ENCODE assay signal across 16 mouse cellular contexts in genomic region chr16:25587879-25588347, GRCm38 (mm10).
DNase-seq lines count a peak whose midpoint lies in the region; ATAC-seq and TF ChIP-seq lines count a peak whose summit lies in the region.
"Had no signal": no experiment of that assay in that cellular context is flagged by ENCODE, and none has a peak within 500 bp of the region (broad histone marks: within the 10 kb centered on the region; RNA-seq: fewer than 3 reads in every experiment).

No protein-coding gene starts in this region.

- no peak overlapping the region for H3K27ac ChIP-seq in embryonic facial prominence, embryonic 14.5 days (replicated peaks; ENCODE audit: low read depth, low read length)
- H3K27ac ChIP-seq in embryonic facial prominence, embryonic 10.5 days (replicated peaks), result no peak overlapping the region
- peak overlapping the region; percentile 23; the same call in 1 of the 2 replicates for H3K27ac ChIP-seq in layer of hippocampus, adult 2 months
- H3K27ac ChIP-seq: embryonic facial prominence, embryonic 15.5 days; heart, adult 2 months; kidney, postnatal 0 days; liver, embryonic 14.5 days had no signal

- H3K9me3 ChIP-seq in embryonic facial prominence, embryonic 14.5 days (ENCODE audit: control insufficient read depth, low read length), result no peaks in the 10 kb centered on the region
- H3K9me3 ChIP-seq in embryonic facial prominence, embryonic 10.5 days, result no peaks in the 10 kb centered on the region
- H3K9me3 ChIP-seq: embryonic facial prominence, embryonic 15.5 days had no signal

- no peaks in the 10 kb centered on the region for H3K36me3 ChIP-seq in embryonic facial prominence, embryonic 14.5 days (ENCODE audit: control insufficient read depth, insufficient read depth, low read length)
- no peaks in the 10 kb centered on the region for H3K36me3 ChIP-seq in embryonic facial prominence, embryonic 10.5 days (replicated peaks)
- H3K36me3 ChIP-seq: embryonic facial prominence, embryonic 15.5 days had no signal

- WGBS in embryonic facial prominence, embryonic 14.5 days, result 73% methylated on average over 10 of the region's 10 CpGs
- WGBS in embryonic facial prominence, embryonic 10.5 days, result 89% methylated on average over 10 of the region's 10 CpGs

- no peak overlapping the region for H3K4me2 ChIP-seq in embryonic facial prominence, embryonic 14.5 days (ENCODE audit: low read depth, low read length)
- H3K4me2 ChIP-seq: embryonic facial prominence, embryonic 15.5 days had no signal

- H3K27me3 ChIP-seq in embryonic facial prominence, embryonic 14.5 days (replicated peaks; ENCODE audit: control insufficient read depth, insufficient read depth, low read length), result no peaks in the 10 kb centered on the region
- 0 out of 2 replicates have a peak, but pooled peaks cover 4% of the 10 kb centered on the region for H3K27me3 ChIP-seq in embryonic facial prominence, embryonic 10.5 days (replicated peaks; ENCODE audit: low read depth, poor library complexity, severe bottlenecking)
- H3K27me3 ChIP-seq: embryonic facial prominence, embryonic 15.5 days had no signal

- no peak overlapping the region for H3K4me3 ChIP-seq in embryonic facial prominence, embryonic 14.5 days (ENCODE audit: low read depth, low read length)
- no peak overlapping the region for H3K4me3 ChIP-seq in embryonic facial prominence, embryonic 10.5 days
- H3K4me3 ChIP-seq in layer of hippocampus, adult 2 months, result no peak overlapping the region
- H3K4me3 ChIP-seq: embryonic facial prominence, embryonic 15.5 days; heart, adult 2 months had no signal

- peak; percentile 7 for DNase-seq in embryonic facial prominence, embryonic 14.5 days (ENCODE audit: low spot score)
- no peak for DNase-seq in embryonic facial prominence, embryonic 10.5 days (ENCODE audit: low spot score)
- peak; percentile 25 to 49 for DNase-seq in layer of hippocampus, adult 2 months (ENCODE audit: low spot score in 2 of 2)
- DNase-seq in right cerebral cortex, adult 18-20 months, result peak; percentile 52
- DNase-seq in urinary bladder, adult 2 months (ENCODE audit: low spot score), result no peak
- no peak for DNase-seq in ovary, postnatal 36 days (ENCODE audit: low spot score)
- DNase-seq: adrenal gland, adult 2 months; cerebellum, postnatal 25 days; heart, adult 2 months; heart, postnatal 14 days; lung, postnatal 10 days had no signal

- ATAC-seq in embryonic facial prominence, embryonic 14.5 days (ENCODE audit: low read depth), result no peak
- peak; percentile 57 for ATAC-seq in activated CD4-positive, CD25-positive, alpha-beta regulatory T cell, adult 4 months
- ATAC-seq in erythroid progenitor cell, adult 5-6 weeks (replicated peaks; ENCODE audit: low FRiP score, poor library complexity, severe bottlenecking), result no peak

- TF ChIP-seq CTCF in layer of hippocampus, adult 2 months (conservative IDR thresholded peaks at IDR 0.05), result no peak

- 0 out of 2 replicates have a peak, but pooled peaks cover 4% of the 10 kb centered on the region for H3K4me1 ChIP-seq in embryonic facial prominence, embryonic 14.5 days (ENCODE audit: control insufficient read depth, insufficient read depth, low read length)
- no peaks in the 10 kb centered on the region for H3K4me1 ChIP-seq in embryonic facial prominence, embryonic 10.5 days
- H3K4me1 ChIP-seq: embryonic facial prominence, embryonic 15.5 days had no signal

- no peak overlapping the region for H3K9ac ChIP-seq in embryonic facial prominence, embryonic 14.5 days (ENCODE audit: low read depth, low read length)
- H3K9ac ChIP-seq: embryonic facial prominence, embryonic 15.5 days; liver, embryonic 14.5 days had no signal

Comparison
In these comparisons a context has a peak if more than half of its experiments do, and no peak if none do; other contexts are left out.
1. DNase-seq: peak in embryonic facial prominence, embryonic 14.5 days (single experiment), layer of hippocampus, adult 2 months (2 of 2) and right cerebral cortex, adult 18-20 months (single experiment); none in embryonic facial prominence, embryonic 10.5 days (single experiment), urinary bladder, adult 2 months (single experiment) and ovary, postnatal 36 days (single experiment).